Mouse (Mus musculus): ENCODE results near the gene BC052040.

Gene BC052040

GRCm38 (mm10) chr2:115600724-115601123, 19.2 kb downstream of the BC052040 start:
- in situ Hi-C loops (cut with MboI; ENCODE audit: low sequenced_read_pairs): no loop called here

- in situ Hi-C loops (cut with MboI; ENCODE audit: low sequenced_read_pairs): no loop called here
Measured at GRCm38 (mm10) chr2:115601280-115601679, 19.8 kb downstream of the BC052040 start.

- in situ Hi-C loops (cut with MboI; ENCODE audit: low sequenced_read_pairs): no loop called here
Measured at GRCm38 (mm10) chr2:115602116-115602515, 20.6 kb downstream of the BC052040 start.

GRCm38 (mm10) chr2:115604132-115604531, 22.6 kb downstream of the BC052040 start:
- in situ Hi-C loops (cut with MboI; ENCODE audit: low sequenced_read_pairs): no loop called here

DNA sequence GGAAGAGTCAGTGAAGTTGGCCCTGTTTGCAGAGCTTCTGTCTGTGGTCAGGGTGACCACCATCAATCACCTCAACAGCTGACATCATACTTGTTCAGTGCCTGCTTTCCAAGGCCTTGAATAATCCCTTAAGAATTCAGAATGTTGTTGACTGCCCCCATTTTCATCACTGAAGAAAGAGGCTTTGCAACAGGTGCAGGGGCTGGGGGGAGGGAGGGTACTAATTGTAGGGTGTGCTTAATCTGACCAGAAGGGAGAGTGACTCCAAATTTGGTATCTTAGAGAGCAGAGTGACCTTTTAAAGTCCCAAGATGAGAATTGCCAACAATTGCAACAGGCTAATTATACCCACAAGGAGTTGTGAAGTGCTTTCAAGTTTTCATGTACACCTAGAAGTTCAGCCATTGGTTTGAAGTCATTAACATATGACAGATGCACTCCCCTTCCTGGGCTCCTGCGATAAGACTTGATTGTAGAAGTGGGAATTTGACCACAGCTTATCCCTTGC, 24.4 kb downstream of the BC052040 start:
- in situ Hi-C loops (cut with MboI; ENCODE audit: low sequenced_read_pairs): no loop called here

DNA sequence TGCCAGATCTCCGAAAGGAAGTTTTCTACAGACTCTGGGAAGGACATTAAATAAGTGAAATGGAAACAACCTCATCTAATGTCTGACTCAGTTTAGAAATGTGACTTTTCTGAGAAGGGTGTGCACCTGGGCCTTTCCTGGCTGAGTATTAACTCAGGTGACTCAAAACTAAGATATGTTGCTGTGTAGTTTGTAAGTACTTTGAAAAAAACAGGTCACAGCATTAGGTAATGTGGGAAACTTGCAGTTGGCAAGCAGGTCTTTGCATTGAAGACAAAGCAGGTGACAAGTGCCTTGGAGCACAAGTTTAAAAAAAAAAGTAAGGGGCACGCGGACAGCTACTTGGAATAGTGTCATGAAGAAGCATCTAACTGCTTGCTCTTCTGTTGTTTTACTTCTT, 27.5 kb downstream of the BC052040 start:
- in situ Hi-C loops (cut with MboI; ENCODE audit: low sequenced_read_pairs): no loop called here

- in situ Hi-C loops (cut with MboI; ENCODE audit: low sequenced_read_pairs): no loop called here
Measured at GRCm38 (mm10) chr2:115610092-115610491, 28.6 kb downstream of the BC052040 start.

DNA sequence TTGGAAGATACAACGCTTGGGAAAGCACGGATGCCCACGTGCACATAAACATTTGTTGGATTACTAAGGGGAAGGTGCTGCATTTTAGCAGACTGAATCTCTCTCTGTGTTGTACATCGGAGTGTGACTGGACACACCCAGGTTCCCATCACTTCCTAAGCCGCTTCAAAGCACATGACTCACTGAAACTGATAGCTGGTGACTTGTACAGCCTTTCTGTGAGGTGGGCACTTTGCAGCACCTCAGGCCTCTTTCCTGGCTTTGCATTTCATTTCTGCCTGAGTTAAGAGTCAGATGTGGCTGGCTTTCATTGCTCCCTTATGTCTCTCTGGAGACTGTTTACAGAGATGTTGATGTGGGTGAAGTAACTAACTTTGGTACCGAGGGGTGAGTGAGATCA, 29.0 kb downstream of the BC052040 start:
- in situ Hi-C loops (cut with MboI; ENCODE audit: low sequenced_read_pairs): no loop called here

DNA sequence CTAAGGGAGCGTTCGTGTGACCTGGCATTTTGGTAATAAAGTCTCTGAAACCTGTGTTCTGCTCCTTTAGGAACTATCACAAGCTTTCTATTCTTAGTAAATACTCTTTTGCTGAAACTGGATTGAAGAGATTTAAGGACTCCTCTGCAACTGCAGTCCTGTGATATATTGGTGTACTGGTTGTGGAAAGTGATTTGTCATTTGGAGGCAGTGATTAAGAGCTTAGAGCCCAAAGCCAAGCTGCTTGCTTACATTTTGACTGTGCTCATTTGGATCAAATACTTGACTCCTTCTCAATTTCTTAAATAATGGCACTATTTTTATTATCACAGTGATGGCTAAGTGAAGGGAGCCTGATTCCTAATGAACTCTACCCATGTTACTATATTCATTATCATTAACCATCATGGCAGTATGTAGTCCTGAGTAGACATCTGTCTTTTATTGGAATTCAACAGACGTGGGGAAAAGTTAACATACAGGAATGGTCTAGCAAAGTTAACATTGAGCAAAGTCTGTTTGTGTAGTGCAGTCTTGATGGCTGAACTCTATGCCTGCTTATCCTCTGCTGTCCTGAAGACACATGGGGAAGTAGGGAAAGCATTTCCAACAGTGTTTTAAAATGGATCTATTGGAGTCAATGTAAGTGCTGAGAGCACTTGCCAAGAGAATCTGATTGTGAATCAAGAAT, 32.5 kb downstream of the BC052040 start:
- in situ Hi-C loops (cut with MboI; ENCODE audit: low sequenced_read_pairs): no loop called here

DNA sequence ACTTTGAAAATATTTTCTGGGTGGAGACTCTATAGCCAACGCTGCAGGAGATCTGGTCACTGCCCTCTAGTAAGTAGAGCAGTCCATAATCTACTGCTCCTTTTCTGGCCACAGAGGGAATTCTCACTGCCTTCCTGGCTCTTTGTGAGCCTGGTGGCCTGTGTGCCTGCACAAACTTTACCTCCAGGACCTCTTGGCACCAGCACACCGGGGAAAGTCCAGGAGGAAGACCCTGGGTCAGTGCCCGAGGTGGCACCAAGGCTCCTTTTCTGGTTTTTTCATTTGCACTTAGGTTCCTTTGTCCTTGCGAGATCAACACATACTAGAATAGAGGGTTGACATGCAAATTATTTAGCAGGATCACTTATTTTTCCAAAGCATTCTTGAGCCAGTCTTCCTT, 47.0 kb downstream of the BC052040 start:
- in situ Hi-C loops (cut with MboI; ENCODE audit: low sequenced_read_pairs): no loop called here

GRCm38 (mm10) chr2:115631031-115631434, 49.5 kb downstream of the BC052040 start:
- in situ Hi-C loops (cut with MboI; ENCODE audit: low sequenced_read_pairs): no loop called here

DNA sequence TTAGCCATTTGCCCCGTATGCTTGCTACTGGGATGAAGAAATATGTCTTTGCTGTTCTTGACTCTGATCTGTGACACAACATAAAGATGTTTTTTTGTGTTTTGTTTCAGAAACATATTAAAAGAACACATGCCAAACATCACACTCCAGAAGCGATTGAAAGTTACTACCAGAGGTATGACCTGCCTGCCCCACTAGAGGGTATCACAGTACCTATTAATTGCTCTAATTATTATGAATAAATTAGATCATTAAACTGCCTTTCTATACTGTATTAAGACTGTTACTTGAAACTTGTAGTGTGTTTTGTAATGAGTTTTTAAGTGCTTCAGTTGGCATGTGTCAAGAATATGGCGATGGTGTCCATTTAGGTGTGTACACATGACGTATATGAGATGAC, 50.3 kb downstream of the BC052040 start:
- in situ Hi-C loops (cut with MboI; ENCODE audit: low sequenced_read_pairs): no loop called here

DNA sequence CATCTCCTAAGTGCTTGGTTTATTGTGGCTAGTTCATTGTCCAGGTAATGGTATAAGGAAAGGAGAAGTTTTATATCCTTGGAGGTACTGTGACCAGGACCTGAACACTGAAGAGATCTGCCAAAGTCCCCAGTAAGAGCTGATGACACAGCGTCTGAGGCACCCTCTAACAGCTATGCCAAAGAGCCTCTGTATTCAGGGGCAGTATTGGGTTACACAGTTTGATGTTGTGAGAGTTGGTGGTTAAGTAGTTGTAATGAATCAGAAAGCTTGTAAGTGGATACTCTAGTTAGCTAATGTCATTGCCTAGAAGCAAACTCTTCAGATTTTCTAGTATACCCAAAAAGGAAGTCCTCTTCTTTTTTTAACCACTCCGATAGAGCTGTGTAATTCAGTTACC, 68.7 kb downstream of the BC052040 start:
- in situ Hi-C loops (cut with MboI; ENCODE audit: low sequenced_read_pairs): no loop called here

- in situ Hi-C loops (cut with MboI; ENCODE audit: low sequenced_read_pairs): no loop called here
Measured at GRCm38 (mm10) chr2:115659712-115660111, 78.2 kb downstream of the BC052040 start.

DNA sequence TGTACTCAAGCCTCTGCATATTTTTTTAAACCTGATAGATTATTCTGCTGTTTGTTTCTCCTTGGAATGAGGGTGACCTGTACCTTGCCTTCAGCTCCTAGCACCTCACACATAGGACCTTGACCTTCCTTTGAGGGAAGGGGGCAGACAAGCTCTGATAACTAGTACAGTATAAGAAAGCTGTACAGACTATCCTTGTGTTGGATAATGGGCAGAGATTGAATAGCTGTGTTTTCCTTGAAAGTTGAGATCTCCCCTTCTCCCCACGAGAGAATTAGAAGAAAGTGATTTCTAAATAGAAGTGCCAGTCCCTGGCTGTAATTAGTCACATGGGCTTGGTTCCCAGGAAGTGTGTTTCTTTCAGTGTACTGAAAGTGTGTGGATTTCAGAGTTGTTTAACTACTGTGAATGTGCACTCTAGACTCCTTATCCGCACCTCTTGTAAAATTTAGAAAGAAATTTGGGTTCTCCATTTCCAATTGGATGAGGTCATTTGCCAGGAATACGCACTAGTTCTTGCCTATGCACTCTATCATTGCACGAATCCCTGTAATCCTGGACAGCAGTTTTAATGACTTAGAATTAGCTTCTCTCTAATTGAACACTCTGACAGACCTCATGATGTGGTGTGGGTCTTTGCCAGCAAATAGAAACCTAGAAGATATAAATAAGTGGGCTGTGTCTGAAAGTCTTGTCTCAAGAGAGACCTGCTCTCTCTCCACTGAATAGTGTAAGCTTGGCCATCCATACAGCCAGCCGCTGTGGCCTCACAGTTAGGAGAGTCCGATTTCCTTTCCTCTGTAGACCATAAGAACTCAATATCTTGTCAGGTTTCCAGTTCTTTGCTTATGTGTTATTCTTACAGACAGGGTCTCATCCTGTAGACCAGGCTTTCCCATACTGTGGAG, 79.0 kb downstream of the BC052040 start:
- in situ Hi-C loops (cut with MboI; ENCODE audit: low sequenced_read_pairs): no loop called here

DNA sequence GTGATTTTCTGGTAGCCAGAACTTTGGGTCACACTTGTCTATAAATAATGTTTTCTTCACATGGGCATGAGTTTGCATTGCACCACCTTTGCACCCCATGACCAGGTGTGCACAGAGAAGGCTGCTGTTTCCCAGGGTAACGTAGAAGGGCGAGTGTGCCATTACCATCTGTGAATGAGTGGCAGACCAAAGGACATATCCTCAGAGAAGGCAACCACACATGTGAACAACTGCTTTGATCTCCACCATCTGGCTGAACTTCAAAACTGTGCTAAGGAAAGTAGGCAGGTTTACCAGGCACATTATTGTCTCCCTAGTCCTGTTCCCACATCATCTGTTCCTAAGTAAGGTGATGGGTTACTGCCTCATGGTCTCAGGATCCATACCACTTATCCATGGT, 86.0 kb downstream of the BC052040 start:
- in situ Hi-C loops (cut with MboI; ENCODE audit: low sequenced_read_pairs): no loop called here

GRCm38 (mm10) chr2:115673054-115673660, 91.6 kb downstream of the BC052040 start:
- in situ Hi-C loops (cut with MboI; ENCODE audit: low sequenced_read_pairs): no loop called here

GRCm38 (mm10) chr2:115678786-115679185, 97.3 kb downstream of the BC052040 start:
- in situ Hi-C loops (cut with MboI; ENCODE audit: low sequenced_read_pairs): no loop called here

DNA sequence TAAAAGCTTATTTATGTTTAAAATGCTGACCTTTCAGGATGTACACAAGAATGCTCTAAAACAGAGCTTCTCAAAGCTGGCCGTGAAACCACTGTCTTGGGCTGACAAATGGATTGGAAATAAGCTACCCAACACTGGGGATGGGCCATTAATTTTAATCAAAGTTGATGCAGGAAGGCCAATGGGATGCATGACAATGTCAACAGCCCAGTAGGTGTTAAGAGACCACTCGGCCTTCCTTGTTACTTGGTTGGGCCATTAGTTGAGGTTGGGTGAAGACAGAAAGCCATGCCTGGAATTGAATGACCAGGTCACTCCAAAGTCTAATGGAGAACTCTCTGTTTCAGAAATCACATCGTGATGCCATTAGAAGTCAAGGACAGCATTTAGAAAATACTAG, 103.7 kb downstream of the BC052040 start:
- in situ Hi-C loops (cut with MboI; ENCODE audit: low sequenced_read_pairs): no loop called here

DNA sequence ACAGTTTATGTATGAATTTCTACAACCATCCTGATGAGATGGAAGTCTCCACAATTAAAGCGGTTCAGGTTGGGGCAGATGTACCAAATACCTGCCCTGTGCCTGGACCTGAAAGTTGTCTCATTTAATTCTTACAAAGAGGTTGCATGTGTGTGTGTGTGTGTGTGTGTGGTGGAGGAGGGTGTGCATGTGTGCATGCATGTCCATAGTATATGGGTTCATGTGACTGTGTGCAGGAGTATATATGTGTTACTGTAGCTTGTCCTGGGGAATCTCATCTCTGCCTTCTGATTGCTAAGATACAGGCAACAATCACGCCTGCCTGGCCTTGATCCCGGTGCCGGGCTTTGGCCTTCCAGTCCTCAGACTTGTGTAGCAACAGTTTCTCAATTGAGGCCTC, 106.1 kb downstream of the BC052040 start:
- in situ Hi-C loops (cut with MboI; ENCODE audit: low sequenced_read_pairs): no loop called here

DNA sequence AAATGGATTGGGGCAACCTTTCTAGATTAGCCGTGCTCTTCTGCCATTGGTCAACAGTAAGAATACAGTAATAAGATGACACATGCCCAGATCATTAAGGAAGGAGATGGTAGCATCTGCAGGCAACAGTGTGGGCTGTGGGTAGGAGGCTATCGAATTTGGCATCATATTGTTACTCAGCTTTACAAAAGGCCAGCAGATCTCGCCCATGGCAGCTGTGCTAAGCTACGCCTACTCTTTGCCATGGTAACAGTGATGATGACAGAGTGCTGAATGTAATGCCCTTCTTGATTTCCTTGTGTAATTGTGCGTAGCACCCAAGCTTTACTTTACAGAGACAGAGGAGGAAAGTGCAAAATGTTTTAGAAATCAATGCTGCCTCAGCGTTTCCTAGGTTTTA, 106.8 kb downstream of the BC052040 start:
- in situ Hi-C loops (cut with MboI; ENCODE audit: low sequenced_read_pairs): no loop called here

GRCm38 (mm10) chr2:115693841-115694240, 112.3 kb downstream of the BC052040 start:
- in situ Hi-C loops (cut with MboI; ENCODE audit: low sequenced_read_pairs): no loop called here

All from CH12F3 (cell line).